Mouse (Mus musculus): ENCODE data around the gene Arl8b.
"Not testable (repeated sequence)": the region's sequence is repeated elsewhere in the genome, so short reads cannot be mapped to it uniquely, and the experiment has no call there.

The Arl8b gene

GRCm38 (mm10) chr6:108837081-108837480, 54.2 kb downstream of the Arl8b start:
- DNase-seq = no peak

GRCm38 (mm10) chr6:108837958-108838357, 55.1 kb downstream of the Arl8b start:
- no peak for DNase-seq

GRCm38 (mm10) chr6:108839432-108839831, 56.5 kb downstream of the Arl8b start:
- DNase-seq = no peak

- DNase-seq = no peak
These were observed 58.2 kb downstream of the Arl8b start for GRCm38 (mm10) chr6:108840861-108841640.

- DNase-seq = no peak
These were observed 60.8 kb downstream of the Arl8b start for GRCm38 (mm10) chr6:108843664-108844063.

- DNase-seq = no peak
These were observed 61.2 kb downstream of the Arl8b start for GRCm38 (mm10) chr6:108844093-108844492.

GRCm38 (mm10) chr6:108844771-108845170, 61.9 kb downstream of the Arl8b start:
- no peak for DNase-seq

GRCm38 (mm10) chr6:108852088-108852670, 69.3 kb downstream of the Arl8b start:
- no peak for DNase-seq

- DNase-seq = no peak
These were observed 70.1 kb downstream of the Arl8b start for GRCm38 (mm10) chr6:108852986-108853385.

- no peak for DNase-seq
These were observed 75.7 kb downstream of the Arl8b start for GRCm38 (mm10) chr6:108858583-108858982.

- DNase-seq = no peak
These were observed 78.3 kb downstream of the Arl8b start for GRCm38 (mm10) chr6:108861226-108861625.

GRCm38 (mm10) chr6:108862548-108862947, 79.6 kb downstream of the Arl8b start:
- no peak for DNase-seq

- no peak for DNase-seq
These were observed 83.4 kb downstream of the Arl8b start for GRCm38 (mm10) chr6:108866317-108866716.

GRCm38 (mm10) chr6:108869031-108869430, 86.1 kb downstream of the Arl8b start:
- DNase-seq = not testable (repeated sequence)

GRCm38 (mm10) chr6:108870421-108870820, 87.5 kb downstream of the Arl8b start:
- no peak for DNase-seq

- no peak for DNase-seq
These were observed 88.4 kb downstream of the Arl8b start for GRCm38 (mm10) chr6:108871251-108871650.
